Mouse (Mus musculus) MN1 (cell line): ENCODE measurements around the gene Spata21.

ENCODE experiments used
- DNase-seq: peaks from one replicate; pipeline ENCODE4 v3.0.0-alpha.2; 2016; ENCODE audit warnings: low spot score

Gene Spata21

DNA sequence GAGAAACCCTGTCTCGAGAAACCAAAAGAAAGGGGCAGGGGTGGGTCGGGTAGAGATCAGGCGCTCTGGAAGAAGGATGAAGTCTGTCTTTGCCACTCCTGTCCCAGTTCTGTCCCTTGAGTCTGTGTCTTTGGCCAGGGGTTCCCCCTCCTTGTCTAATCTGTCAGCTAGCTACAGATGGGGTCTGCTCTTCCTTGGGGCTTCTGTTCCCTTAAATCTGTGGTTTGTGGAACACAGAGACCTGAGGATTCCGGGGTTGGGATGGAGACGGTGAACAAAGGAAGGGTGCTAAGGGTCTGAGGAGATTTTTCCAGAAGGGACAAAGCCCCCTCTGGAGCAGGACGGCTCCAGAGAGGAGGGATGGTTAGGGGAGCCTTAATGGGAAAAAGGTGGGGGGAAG lies at the start of gene Spata21:
Gene Spata21, plus strand, starts transcription at position 301 of the 400 bp plus-strand sequence.
- no peak for DNase-seq

- DNase-seq: no peak
These were observed 47.0 kb upstream of the Spata21 start for GRCm38 (mm10) chr4:141041117-141041516.

DNA sequence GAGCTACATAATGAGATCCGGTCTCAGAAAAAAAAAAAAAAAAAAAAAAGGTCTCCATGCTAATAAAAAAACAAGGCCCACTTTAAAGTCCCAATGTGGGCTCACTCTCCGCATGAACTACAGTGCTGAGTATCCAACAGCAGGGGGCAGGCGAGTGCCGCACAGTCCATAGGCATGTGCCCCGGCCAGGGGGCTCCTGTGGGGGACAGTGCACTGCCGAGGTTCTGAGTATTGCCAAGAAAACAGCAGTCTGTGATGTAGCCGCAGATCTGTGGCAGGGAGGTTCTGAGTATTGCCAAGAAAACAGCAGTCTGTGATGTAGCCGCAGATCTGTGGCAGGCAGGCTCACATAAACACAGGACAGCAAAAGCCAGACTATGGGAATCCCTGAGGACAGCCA lies 43.3 kb upstream of the Spata21 start:
- peak; percentile 85 for DNase-seq

DNA sequence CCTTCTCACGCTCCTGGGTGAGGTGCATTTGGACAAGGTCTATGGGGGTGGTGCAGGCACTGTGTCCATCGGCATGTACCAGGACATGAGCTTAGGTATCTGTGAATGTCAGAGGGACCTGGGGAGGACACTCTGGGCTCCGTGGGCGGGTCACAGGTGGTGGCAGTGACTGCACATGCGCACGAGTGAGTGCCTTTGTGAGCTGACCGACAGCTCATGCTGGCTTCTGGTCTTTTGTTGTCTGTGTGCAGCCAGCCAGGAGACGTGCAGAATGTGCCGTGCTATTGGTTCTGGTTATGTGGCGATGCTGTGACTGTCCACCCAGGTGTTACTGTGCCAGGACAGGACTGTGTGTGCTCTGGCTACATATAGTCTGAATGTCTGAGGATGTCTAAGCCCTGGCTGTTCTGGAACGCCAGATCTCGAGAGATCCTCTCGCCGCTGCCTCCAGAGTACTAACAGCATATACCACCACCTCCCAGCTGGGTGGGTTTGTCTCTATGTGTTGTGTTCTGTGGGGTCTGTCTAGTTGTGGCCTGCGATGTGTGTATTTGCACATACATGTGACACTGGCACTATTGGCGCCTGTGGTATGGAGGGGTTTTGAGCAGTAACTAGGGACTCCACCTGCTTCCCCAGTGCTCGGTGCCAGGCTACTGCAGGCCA lies 39.2 kb upstream of the Spata21 start:
- no peak for DNase-seq

GRCm38 (mm10) chr4:141049476-141049835 lies 38.7 kb upstream of the Spata21 start:
- peak; percentile 86 for DNase-seq

GRCm38 (mm10) chr4:141052442-141052841 lies 35.7 kb upstream of the Spata21 start:
- DNase-seq: peak; percentile 84

DNA sequence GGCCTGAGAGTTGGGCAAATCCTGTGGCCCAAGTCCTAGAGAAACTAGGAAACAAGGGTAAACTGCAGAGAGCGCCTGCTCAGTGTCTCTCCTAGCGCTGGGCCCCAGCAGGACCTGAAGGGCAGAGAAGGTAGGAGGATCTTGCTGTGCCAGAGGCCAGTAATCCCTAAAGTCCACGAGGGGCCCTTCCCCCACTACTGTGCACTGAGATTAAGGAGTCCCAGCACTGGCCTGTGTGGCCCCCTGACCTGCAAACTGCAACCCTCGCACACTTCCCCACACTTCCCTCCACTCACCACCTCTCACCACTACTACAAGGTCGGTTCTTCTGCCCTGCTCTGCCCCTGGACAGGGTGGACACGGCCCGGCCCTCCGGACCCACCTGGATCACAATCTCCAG lies 35.0 kb upstream of the Spata21 start:
- DNase-seq: no peak

GRCm38 (mm10) chr4:141053568-141054161 lies 34.5 kb upstream of the Spata21 start:
- peak; percentile 75 for DNase-seq

GRCm38 (mm10) chr4:141056970-141057369 lies 31.2 kb upstream of the Spata21 start:
- DNase-seq: no peak

DNA sequence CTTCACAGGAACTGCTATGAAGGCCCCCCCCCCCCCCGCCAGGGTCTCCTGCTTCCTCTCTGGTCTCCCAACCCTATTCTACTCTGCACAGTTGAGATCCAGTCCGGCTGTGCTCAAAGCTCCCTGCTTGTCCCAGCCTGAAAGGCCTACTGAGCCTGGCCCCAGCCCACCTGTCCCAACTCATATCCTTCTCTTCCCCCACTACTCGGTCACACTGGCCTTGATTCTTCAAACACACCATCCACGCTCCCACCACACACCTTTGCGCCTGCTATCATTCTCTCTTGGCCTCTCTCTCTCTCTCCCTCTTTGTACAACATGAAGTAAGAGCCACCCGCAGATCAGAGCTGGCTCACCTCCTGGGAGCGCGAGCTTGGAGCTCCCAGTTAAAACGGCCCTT lies 29.3 kb upstream of the Spata21 start:
- DNase-seq: no peak

- peak; percentile 69 for DNase-seq
These were observed 28.3 kb upstream of the Spata21 start for GRCm38 (mm10) chr4:141059616-141060425.

GRCm38 (mm10) chr4:141060426-141061301 lies 27.5 kb upstream of the Spata21 start, which contains the start of gene Crocc:
Crocc (minus strand) TSS chr4:141060550.
- peak; percentile 100 for DNase-seq

DNA sequence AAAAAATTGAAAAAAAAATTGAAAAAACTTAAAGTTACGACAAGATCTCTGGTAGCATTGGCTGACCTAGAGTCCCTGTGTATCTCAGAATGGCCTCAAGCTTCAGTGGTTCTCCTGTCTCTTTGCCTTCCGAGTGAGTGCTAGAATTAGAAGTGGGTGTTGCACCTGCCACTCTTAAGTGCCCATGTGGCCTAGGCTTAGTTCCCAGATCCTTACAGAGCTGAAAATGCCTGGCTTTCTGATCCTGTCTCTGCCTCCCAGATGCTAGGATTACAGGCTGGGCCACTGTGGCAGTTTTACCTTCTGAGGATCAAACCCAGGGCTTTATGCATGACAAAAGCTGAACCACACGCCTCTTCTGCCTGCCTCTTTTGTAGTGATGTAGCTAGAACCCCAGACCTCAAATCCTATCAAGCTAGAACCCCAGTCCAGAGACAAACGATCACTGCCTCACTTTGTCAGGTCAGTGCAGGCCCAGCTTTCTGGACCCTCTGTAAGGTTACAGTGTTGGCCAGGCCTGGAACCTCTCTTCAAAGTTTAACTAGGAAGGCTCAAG lies 24.0 kb upstream of the Spata21 start:
- no peak for DNase-seq

GRCm38 (mm10) chr4:141065123-141065522 lies 23.0 kb upstream of the Spata21 start:
- DNase-seq: peak; percentile 98

DNA sequence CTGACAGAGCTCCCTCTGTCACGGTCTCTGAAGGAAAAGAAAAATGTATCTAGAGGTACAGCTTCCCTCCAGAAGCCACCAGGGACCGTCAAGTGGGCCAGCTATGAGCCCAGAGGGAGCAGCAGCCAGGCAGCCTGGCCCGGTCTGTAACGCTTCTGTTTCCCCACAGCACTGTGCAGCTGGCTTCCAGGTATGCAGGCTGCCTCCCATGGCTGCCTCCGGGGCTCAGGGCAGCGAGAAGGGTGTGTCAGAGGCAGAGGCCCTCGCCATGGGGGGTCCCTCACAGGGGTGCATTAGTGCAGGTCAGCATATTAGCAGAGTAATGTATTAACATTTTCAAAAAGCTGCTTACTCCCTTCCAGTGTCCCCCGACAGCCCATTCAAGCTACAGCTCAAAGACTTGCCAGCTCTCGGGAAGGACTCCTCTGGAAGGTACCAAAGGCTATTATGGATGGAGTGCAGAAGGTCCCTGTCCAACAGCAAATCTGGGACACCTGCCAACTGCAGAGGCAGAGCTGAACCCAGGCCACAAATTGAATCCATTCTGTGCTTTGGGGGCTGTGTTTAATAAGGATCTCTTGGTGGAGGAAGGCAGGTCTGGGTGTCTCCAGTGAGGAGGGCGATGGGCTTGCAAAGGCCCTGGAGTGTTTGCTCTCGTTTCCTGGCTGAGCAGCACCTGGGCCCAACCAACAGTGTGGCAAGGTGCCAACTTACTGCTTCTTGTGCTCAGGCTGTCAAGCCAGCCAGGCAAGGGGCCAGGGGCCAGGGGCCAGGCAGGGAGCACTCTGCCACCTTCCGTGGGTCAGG lies 21.2 kb upstream of the Spata21 start:
- peak; percentile 94 for DNase-seq

GRCm38 (mm10) chr4:141067516-141068046 lies 20.6 kb upstream of the Spata21 start:
- peak; percentile 93 for DNase-seq

DNA sequence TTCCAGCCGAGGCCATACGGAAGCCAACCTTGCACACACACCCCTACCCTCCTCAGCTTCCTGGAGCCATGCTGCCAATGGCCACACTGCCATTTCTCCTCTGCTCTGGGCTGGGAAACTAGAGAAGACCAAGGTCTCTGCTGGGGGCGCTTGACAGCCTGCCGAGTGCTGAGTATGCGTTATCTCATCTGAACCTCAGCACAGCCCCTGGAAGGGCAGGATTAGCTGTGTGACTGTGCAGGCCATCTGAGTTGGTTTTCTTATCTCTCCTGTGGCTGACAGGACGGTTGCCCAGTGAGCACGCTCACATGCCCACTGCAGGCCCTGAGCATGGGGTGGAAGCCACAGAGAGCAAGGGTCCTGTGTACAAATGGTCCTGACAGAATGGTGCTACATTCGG lies 19.5 kb upstream of the Spata21 start:
- DNase-seq: no peak

- DNase-seq: peak; percentile 92
These were observed 18.4 kb upstream of the Spata21 start for GRCm38 (mm10) chr4:141069731-141070130.

GRCm38 (mm10) chr4:141072502-141072901 lies 15.6 kb upstream of the Spata21 start:
- DNase-seq: no peak

DNA sequence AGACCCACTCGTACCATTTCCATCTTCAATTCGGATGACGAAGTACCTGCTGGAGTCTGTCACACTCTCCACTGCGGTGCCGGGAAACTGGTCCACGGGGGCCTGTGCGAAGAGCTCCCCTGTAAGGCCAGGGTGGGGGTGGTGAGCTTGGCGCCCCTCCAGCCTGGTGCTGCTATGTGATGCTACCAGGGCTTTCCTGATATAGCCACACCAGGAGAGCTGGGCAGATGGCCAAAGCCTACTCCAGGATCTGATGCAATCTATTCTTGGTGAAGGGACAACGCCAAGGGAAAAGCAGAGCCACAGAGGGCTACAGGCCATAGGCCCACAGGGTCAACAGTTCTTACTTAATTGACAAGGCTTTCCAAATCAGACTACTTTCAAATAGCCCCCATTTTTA lies 14.5 kb upstream of the Spata21 start:
- peak; percentile 97 for DNase-seq

GRCm38 (mm10) chr4:141074109-141074508 lies 14.0 kb upstream of the Spata21 start:
- no peak for DNase-seq
